Mouse (Mus musculus) MEL (cell line): ENCODE data around the gene Lrrc7.

Experiments
- CHD2 ChIP-seq: IDR thresholded peaks from 2 replicates; pipeline ENCODE4 v1.6.1; 2011; ENCODE audit warnings: low read length, improper control_type of control experiment
- CTCF ChIP-seq, 3 experiments: IDR thresholded peaks in 2 of 3; conservative IDR thresholded peaks in 1 of 3; 2 replicates each; pipeline ENCODE4 v1.5.1; 2011 to 2012; ENCODE audit warnings: low read length in 3 of 3, low read depth in 2 of 3, mild to moderate bottlenecking in 2 of 3, improper control_type of control experiment in 1 of 3, inconsistent platforms in 1 of 3, mixed read lengths in 1 of 3, moderate library complexity in 1 of 3; ENCODE audit not compliant: control insufficient read depth in 1 of 3, insufficient read depth in 1 of 3, poor library complexity in 1 of 3, severe bottlenecking in 1 of 3
- NRF1 ChIP-seq: IDR thresholded peaks from 2 replicates; pipeline ENCODE4 v1.6.1; 2014; ENCODE audit warnings: low read depth, mild to moderate bottlenecking, inconsistent platforms, low read length, improper control_type of control experiment, moderate library complexity; ENCODE audit not compliant: poor library complexity, insufficient read depth, severe bottlenecking
- USF1 ChIP-seq: IDR thresholded peaks from 2 replicates; pipeline ENCODE4 v1.6.1; 2014; ENCODE audit warnings: low read depth, mild to moderate bottlenecking, inconsistent platforms, low read length, improper control_type of control experiment, moderate library complexity
- USF2 ChIP-seq, 2 experiments: IDR thresholded peaks; 2 replicates each; pipeline ENCODE4 v1.6.1; 2011 to 2012; ENCODE audit warnings: improper control_type of control experiment in 2 of 2, low read length in 2 of 2, borderline replicate concordance in 1 of 2, inconsistent platforms in 1 of 2, low read depth in 1 of 2, mild to moderate bottlenecking in 1 of 2; ENCODE audit not compliant: insufficient read depth in 1 of 2

- TF ChIP-seq USF2 (IDR thresholded peaks at IDR 0.05; ENCODE audit: borderline replicate concordance in 1 of 2, insufficient read depth in 1 of 2, low read depth in 1 of 2, low read length in 2 of 2) (no peak), USF1 (no peak), CTCF (IDR thresholded peaks at IDR 0.05 in 2 of 3, conservative IDR thresholded peaks at IDR 0.05 in 1 of 3; ENCODE audit: control insufficient read depth in 1 of 3, insufficient read depth in 1 of 3, low read depth in 2 of 3, low read length in 3 of 3, poor library complexity in 1 of 3, severe bottlenecking in 1 of 3) (no peak), NRF1 (no peak), CHD2 (no peak)
These were observed 68.3 kb downstream of the Lrrc7 start for GRCm38 (mm10) chr3:158493730-158494129.
